Mouse (Mus musculus) forebrain, embryonic 16.5 days (tissue): ENCODE measurements at regions not wholly inside any gene's neighbourhood (a gene's known extent, or its start where the extent isn't known, plus 50 kb on each side); places are given as distances from the start of the nearest gene placed in this dataset.
A peak's percentile ranks its signal among the peaks of the same experiment; 100 is the strongest.

ENCODE experiments used
- ATAC-seq: fragments of 200-750 bp; cut with Nextera tagmentation; 2 replicates; pipeline ENCODE4 v1.8.0; 2017; ENCODE audit warnings: mild to moderate bottlenecking, moderate library complexity
- H3K27ac ChIP-seq: fragments of 300-500 bp; sonication (generic); 2 replicates; pipeline ENCODE4 v1.5.1; 2014; ENCODE audit warnings: low read length, control low read depth
- H3K27me3 ChIP-seq: fragments of 300-500 bp; sonication (generic); replicated peaks from 2 replicates; pipeline ENCODE4 v1.6.1; 2014; ENCODE audit warnings: low read length; ENCODE audit not compliant: control insufficient read depth, insufficient read depth
- H3K36me3 ChIP-seq: fragments of 300-500 bp; sonication (generic); 2 replicates; pipeline ENCODE4 v1.6.1; 2014; ENCODE audit not compliant: control insufficient read depth, insufficient read depth
- H3K4me1 ChIP-seq: fragments of 300-500 bp; sonication (generic); replicated peaks from 2 replicates; pipeline ENCODE4 v1.6.1; 2014; ENCODE audit warnings: low read length; ENCODE audit not compliant: control insufficient read depth, insufficient read depth
- H3K4me2 ChIP-seq: fragments of 300-500 bp; sonication (generic); 2 replicates; pipeline ENCODE4 v1.6.1; 2014; ENCODE audit warnings: mild to moderate bottlenecking, low read length, control low read depth
- H3K4me3 ChIP-seq: fragments of 300-500 bp; sonication (generic); replicated peaks from 2 replicates; pipeline ENCODE4 v1.5.1; 2014; ENCODE audit warnings: mild to moderate bottlenecking, low read length, control low read depth
- H3K9ac ChIP-seq: fragments of 300-500 bp; sonication (generic); replicated peaks from 2 replicates; pipeline ENCODE4 v1.6.1; 2014; ENCODE audit warnings: low read depth, low read length, control low read depth
- H3K9me3 ChIP-seq: fragments of 300-500 bp; sonication (generic); 2 replicates; pipeline ENCODE4 v1.6.1; 2016; ENCODE audit warnings: low read length; ENCODE audit not compliant: control insufficient read depth
- WGBS: fragments of 180-500 bp; shearing (Covaris S2); extraction: QIAGEN DNeasy Blood & Tissue Kit; methylation state at CpG from one replicate; pipeline ENCODE4 v1.1.7; 2014; 5-methylcytosine and 5-hydroxymethylcytosine counted together

DNA sequence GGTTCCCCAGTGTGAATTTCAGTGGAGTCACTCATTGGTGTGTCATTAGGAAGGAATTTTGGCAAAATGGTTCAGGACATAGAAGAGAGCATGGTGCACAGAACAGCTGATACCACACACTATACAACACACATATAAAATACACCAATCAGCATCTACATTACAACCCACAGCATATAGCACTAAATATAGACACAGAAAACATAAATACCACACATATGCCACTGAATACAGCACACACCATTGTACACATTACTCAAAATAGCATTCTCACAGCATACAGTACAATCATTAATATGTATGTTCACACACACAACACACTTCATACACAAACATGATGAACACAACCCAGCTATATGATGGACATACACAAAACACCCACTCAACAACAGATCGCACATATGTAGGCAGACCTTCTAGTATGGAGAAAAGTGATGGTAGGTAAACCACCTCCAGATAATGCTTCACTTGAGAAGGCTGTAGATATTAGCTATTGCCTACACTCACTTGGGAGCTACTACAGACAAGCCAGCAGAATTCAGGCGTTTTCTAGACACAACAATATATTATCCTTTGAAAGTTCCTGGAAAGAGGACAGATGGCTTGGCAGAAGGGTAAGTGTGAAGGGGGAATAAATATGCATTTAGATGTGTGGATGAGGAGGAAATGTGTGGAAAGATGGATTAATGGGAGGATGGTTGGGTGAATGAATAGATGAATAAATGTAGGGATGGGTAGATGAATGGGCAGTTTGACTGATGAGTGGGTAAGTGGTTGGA is 71.6 kb upstream of the Zmat1 start:
- Histone ChIP-seq H3K4me1 (no peaks in the 10 kb centered on the region), H3K27ac (no peak overlapping the region), H3K36me3 (no peaks in the 10 kb centered on the region), H3K9ac (no peak overlapping the region), H3K27me3 (no peaks in the 10 kb centered on the region), H3K4me3 (no peak overlapping the region), H3K9me3 (no peaks in the 10 kb centered on the region), H3K4me2 (no peak overlapping the region)
- ATAC-seq = peak; percentile 80
- WGBS = 69% methylated on average over 2 of the region's 2 CpGs

GRCm38 (mm10) chrX:135079388-135079787 is 70.4 kb upstream of the Zmat1 start:
- Histone ChIP-seq H3K4me2 (no peak overlapping the region), H3K36me3 (no peaks in the 10 kb centered on the region), H3K9ac (no peak overlapping the region), H3K4me1 (no peaks in the 10 kb centered on the region), H3K27me3 (no peaks in the 10 kb centered on the region), H3K27ac (no peak overlapping the region), H3K4me3 (no peak overlapping the region), H3K9me3 (no peaks in the 10 kb centered on the region)
- WGBS = 83% methylated on average over 2 of the region's 2 CpGs
- ATAC-seq = no peak

- Histone ChIP-seq H3K36me3 (no peaks in the 10 kb centered on the region), H3K4me3 (no peak overlapping the region), H3K9ac (no peak overlapping the region), H3K4me1 (no peaks in the 10 kb centered on the region), H3K4me2 (no peak overlapping the region), H3K27ac (no peak overlapping the region), H3K9me3 (no peaks in the 10 kb centered on the region), H3K27me3 (no peaks in the 10 kb centered on the region)
- WGBS = 80% methylated on average over 2 of the region's 2 CpGs
- no peak for ATAC-seq
These were observed 66.9 kb upstream of the Zmat1 start for GRCm38 (mm10) chrX:135075903-135076302.

DNA sequence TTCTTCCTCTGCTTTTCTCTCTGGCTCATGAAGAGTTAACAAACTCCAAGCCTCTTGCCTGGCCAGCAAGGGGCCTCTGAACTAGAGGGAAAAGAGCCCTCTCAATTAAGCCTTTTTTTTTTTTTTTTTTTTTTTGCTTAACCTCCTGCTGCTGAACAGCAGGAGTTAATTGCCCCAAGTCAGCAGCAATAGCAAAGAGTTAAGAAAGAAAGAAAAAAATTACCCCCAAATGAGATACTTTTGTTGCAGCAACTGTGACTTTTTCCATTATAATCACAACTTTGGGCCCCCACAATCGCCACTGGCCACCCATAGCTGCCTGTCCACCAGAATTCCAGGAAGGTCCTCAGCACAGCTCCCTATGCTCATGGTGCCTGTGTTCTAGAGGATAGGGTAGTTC is 60.4 kb upstream of the Zmat1 start:
- no peaks in the 10 kb centered on the region for H3K36me3 ChIP-seq
- no peaks in the 10 kb centered on the region for H3K4me1 ChIP-seq
- H3K4me2 ChIP-seq = no peak overlapping the region
- no peaks in the 10 kb centered on the region for H3K9me3 ChIP-seq
- 12% methylated on average over 1 of the region's 1 CpGs for WGBS
- H3K9ac ChIP-seq = no peak overlapping the region
- H3K4me3 ChIP-seq = no peak overlapping the region
- H3K27ac ChIP-seq = no peak overlapping the region
- no peak for ATAC-seq
- H3K27me3 ChIP-seq = no peaks in the 10 kb centered on the region; the same call in 1 of the 2 replicates

GRCm38 (mm10) chrX:135060184-135060583 is 51.2 kb upstream of the Zmat1 start:
- H3K9ac ChIP-seq = no peak overlapping the region
- no peak overlapping the region for H3K4me2 ChIP-seq
- H3K36me3 ChIP-seq = no peaks in the 10 kb centered on the region
- no peaks in the 10 kb centered on the region for H3K4me1 ChIP-seq
- H3K27me3 ChIP-seq = no peaks in the 10 kb centered on the region
- ATAC-seq = no peak
- H3K4me3 ChIP-seq = no peak overlapping the region
- H3K27ac ChIP-seq = no peak overlapping the region
- WGBS = 83% methylated on average over 3 of the region's 3 CpGs
- no peaks in the 10 kb centered on the region for H3K9me3 ChIP-seq

- Histone ChIP-seq H3K9ac (no peak overlapping the region), H3K27me3 (no peaks in the 10 kb centered on the region), H3K4me3 (no peak overlapping the region), H3K4me1 (no peaks in the 10 kb centered on the region), H3K27ac (no peak overlapping the region), H3K9me3 (peaks cover 2% of the 10 kb centered on the region; the same call in 1 of the 2 replicates), H3K4me2 (no peak overlapping the region), H3K36me3 (no peaks in the 10 kb centered on the region)
- 53% methylated on average over 3 of the region's 3 CpGs for WGBS
- no peak for ATAC-seq
These were observed 49.9 kb upstream of the Zmat1 start for GRCm38 (mm10) chrX:135058949-135059348.
